Mouse (Mus musculus): Measurements from ENCODE around the gene RPS10-NUDT3.
"Not testable (repeated sequence)": the region's sequence is repeated elsewhere in the genome, so short reads cannot be mapped to it uniquely, and the experiment has no call there.

Gene RPS10-NUDT3

GRCm38 (mm10) chr17:27642491-27643062, 7.6 kb upstream of the RPS10-NUDT3 start:
- no peak for DNase-seq (ENCODE audit: extremely low spot score, low read depth, low spot score)

GRCm38 (mm10) chr17:27639851-27640250, 4.8 kb upstream of the RPS10-NUDT3 start:
- DNase-seq (ENCODE audit: extremely low spot score, low read depth, low spot score): not testable (repeated sequence)

DNA sequence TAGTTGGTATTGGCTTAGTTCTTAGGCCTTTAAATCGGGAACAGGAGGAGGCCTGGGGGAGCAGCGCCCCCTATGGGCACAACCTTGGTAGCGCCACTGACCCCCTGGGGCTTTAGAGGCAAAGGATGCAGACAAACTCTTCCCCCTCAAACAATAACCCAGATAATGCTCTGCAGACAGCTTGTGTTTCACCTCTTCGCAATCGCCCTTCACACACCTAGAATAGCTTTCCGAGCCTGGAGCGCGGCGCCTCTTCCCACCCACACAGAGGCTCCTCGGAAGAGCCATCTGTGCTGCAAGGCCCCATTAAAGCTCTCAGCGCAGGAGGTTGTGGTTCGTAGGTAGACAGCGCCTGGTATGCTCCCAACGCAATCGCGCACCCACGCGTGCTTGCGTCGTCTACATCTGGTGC, 3.9 kb upstream of the RPS10-NUDT3 start:
- no peak for DNase-seq (ENCODE audit: extremely low spot score, low read depth, low spot score)

GRCm38 (mm10) chr17:27637333-27637732, 2.3 kb upstream of the RPS10-NUDT3 start:
- DNase-seq (ENCODE audit: extremely low spot score, low read depth, low spot score): no peak

GRCm38 (mm10) chr17:27636132-27637020, 1.4 kb upstream of the RPS10-NUDT3 start, which contains the start of gene Rps10:
Gene Rps10, minus strand, starts transcription at chr17:27636669.
- DNase-seq (ENCODE audit: extremely low spot score, low read depth, low spot score): no peak

GRCm38 (mm10) chr17:27635575-27635903, 517 bp upstream of the RPS10-NUDT3 start:
- not testable (repeated sequence) for DNase-seq (ENCODE audit: extremely low spot score, low read depth, low spot score)

- DNase-seq (ENCODE audit: extremely low spot score, low read depth, low spot score): no peak
Measured at GRCm38 (mm10) chr17:27629249-27630020, 5.6 kb downstream of the RPS10-NUDT3 start.

DNA sequence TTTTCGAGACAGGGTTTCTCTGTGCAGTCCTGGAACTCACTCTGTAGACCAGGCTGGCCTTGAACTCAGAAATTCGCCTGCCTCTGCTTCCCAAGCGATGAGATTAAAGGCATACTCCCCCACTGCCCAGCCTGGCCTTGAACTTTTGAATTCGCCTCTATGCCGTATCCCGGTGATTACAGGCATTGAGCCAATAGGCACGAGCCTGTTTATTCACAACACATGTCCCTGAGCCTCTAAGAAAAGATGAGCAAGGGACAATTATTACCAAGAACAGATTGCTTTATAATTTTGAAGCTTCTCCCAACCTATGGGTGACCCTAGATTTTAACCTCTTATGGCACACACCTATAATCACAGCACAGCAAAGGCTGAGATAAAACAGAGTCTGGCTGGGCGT, 6.6 kb downstream of the RPS10-NUDT3 start:
- no peak for DNase-seq (ENCODE audit: extremely low spot score, low read depth, low spot score)

DNA sequence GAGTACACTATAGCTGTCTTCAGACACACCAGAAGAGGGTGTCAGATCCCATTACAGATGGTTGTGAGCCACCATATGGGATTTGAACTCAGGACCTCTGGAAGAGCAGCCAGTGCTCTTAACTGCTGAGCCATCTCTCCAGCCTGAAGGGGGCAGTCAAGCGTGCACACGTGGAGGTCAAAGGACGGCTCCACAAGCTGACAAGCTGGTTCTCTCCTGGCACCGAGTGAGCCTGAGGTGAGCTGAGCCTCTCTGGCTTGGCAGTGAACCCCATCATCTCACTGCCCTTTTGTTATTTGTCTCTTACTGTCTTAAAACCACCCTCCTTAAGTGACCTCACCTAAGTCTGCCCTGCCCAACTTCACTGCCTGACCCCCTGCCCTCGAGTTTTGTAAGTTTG, 7.6 kb downstream of the RPS10-NUDT3 start:
- no peak for DNase-seq (ENCODE audit: extremely low spot score, low read depth, low spot score)

DNA sequence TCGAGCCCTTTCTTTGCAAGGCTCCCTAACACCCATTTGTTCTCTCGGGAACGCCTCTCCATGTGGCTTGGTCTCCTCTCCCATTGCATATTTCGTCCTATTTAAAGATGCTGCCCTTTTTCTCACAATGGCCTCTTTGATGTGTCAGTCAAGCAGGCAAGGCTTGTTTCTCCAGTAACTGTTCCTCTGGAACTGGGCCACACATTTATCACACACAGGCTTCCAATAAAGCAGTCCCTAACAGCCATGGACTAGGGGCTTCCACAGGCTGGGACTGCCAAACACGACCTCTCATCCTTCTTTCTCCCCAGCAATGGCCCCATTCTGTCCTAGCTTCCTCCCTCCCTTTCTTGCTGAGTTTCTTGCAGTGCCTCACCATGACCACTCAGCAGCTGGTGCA, 8.3 kb downstream of the RPS10-NUDT3 start:
- no peak for DNase-seq (ENCODE audit: extremely low spot score, low read depth, low spot score)

DNA sequence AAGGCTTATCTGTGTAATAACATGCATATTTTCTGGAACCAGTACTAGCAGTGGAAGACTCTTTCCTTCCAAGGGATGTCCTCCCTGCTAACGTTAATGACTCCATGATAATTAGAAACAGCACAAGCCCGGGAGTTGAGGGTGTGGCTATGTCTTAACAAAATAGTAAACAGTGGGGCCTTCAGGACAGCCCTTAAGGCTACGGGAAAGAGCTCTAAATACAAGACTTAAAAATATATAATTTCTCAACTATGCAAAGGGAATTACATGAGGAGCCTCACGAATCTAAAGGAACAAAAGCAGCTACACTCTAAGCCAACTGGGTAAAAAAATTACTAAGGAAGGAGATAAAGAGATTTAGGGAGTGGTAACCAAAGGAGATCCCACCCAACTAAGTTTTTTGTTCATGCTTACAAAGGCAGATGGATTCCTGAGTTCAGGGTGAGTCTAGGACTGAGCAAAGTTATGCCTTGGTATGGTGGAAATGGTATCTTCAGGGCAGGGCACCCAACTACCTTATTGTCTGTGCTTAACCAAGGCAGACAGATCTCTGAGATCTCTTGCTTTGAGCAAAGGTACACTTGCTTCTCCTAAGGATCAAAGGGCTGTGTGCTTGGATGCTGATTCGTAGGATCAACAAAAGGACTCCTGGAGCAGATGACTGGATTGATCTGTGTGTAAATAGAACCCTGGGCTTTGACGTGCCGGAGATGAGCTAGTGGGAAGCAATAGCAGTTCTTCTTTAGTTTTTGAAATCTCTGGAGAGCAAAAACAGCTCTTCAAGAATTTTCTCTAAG, 9.4 kb downstream of the RPS10-NUDT3 start:
- no peak for DNase-seq (ENCODE audit: extremely low spot score, low read depth, low spot score)

DNA sequence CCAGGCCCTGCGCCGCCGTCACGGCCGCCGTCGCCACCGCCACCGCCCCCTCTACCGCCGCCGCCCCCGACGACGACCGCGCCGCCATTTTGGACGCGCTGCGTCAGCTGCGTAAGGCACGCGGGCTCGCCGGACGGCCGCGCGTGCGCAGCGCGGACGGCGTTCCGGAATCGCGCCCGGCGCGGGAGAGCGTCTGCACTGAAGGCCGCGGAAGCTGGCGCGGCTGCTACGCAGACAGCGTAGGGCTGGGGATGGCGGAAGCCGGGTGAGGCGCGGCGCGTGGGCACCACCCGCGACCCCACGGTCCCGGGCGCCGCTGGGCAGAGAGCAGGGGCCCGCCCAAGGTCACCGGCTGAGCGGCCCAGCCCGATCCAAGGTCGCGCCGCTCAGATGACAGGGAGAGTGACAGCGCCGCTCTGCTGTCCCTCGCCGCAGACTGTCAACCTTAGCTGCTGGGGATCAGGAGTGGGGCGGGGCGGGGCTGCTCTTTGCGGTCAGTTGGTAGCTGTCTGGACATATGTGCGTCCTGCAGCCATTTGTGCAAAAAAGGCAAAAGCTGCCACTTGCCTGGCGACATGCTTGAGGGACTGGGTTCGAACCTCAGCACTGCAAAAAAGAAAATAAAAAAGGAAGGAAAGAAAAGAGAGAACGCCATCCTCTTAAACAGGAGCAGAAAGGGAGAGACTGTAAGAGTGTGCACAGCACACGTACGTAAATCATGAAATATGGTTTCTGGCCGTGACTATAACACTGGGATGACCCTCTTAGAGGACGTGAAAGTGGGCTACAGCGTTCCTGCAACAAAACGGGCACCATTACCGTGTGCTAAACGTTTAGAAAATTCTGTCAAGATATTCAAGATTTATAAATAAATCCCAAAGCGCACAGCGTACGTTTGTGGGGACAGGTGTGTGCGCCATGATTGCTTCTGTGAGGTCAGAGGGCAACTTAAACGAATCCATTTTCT, 11.4 kb downstream of the RPS10-NUDT3 start, which contains the start of gene Nudt3:
Gene Nudt3 (minus strand): TSS at position 136 of the 967 bp plus-strand sequence.
- peak; percentile 85 for DNase-seq (ENCODE audit: extremely low spot score, low read depth, low spot score)

DNA sequence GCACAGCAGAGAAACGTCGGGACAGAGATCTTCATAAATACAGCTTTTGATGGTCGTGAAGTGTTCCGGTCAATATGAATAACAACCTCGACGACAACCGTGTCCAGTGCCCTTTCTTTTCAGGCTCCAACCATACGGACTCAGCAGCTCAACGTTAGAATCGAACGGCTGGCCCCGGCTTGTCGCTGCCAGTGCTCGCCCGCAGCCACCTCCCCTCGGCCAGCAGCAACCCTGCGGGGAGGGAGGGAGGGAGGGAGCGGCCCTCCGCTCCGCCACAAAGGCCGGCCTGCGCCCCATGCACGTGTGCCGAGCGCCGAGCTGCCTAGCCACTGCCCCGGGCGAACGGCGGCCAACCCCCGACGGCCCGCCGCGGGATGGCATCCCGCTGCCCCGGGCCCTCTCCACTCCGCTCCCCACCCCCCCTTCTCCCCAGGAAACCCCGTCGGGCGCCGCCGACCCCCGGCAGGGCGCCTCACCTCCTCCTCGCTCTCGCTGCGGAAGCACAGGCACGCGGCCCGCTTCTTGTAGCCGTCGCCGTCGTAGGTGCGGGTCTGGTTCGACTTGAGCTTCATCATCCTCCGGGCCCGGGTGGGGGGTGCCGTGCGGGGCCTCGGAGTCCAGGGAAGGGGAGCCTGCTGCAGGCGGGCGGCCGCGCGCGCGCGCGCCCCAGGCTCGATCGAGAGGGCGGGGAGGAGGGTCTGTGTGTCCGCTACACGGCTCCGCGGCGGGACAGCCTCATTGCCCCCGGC, 12.2 kb downstream of the RPS10-NUDT3 start:
- DNase-seq (ENCODE audit: extremely low spot score, low read depth, low spot score): no peak

DNA sequence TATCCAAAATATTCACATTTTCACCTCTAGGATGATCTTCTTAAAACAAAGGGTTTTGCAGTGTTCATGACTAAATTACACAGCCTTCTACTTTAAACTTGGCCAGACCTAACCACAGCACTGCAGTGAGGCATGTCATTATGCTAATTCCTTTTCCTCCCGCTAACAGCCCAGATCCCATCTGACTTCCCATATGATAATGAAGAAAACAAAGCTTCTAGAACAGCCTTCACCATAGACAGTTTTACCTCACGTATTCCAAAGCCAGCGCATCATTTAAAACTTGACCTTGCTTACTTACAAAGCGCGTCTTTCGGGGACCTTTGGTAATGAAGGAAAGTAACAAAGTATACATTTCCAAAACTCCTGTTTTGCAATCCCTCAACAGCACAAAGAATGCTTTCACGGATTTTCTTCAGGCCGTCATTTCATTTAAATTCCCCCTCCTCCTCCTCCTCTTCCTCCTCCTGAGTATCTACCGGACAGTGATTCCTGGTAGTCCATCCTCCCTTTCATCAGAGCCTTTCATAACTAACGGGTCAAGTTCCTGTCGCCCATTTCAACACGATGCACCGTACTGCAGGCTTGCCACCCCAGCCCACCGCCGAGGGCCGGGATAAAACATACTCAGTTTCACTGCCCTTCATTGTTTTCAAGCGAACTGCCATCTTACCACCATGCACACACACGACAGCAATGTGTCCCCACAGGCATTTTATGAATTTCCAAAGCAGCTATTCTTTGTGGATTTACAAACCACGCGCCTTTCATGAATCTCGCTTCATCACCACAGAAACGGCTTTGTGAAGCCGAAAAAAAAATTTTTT, 13.1 kb downstream of the RPS10-NUDT3 start:
- DNase-seq (ENCODE audit: extremely low spot score, low read depth, low spot score): no peak

DNA sequence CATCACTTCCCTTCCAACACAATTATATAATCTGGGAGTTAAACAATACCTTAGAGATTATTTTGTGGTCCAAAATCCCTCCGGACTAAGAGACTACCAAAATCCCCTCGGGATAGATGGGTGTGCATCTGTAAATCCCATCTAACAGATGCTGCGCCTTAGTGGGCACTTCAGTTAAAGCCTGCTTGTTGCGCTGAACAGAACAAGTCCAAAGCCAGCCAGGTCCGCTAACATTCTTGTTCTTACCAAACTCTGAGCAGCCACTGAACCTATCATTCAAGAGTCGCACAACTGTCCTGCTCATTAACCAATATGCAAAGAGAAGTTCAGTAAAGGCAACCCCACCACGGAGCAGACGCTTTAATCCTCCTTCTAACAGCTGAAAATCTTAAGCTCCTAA, 13.9 kb downstream of the RPS10-NUDT3 start:
- DNase-seq (ENCODE audit: extremely low spot score, low read depth, low spot score): no peak

- DNase-seq (ENCODE audit: extremely low spot score, low read depth, low spot score): no peak
Measured at GRCm38 (mm10) chr17:27615388-27615787, 19.6 kb downstream of the RPS10-NUDT3 start.

- no peak for DNase-seq (ENCODE audit: extremely low spot score, low read depth, low spot score)
Measured at GRCm38 (mm10) chr17:27613016-27613415, 22.0 kb downstream of the RPS10-NUDT3 start.

DNA sequence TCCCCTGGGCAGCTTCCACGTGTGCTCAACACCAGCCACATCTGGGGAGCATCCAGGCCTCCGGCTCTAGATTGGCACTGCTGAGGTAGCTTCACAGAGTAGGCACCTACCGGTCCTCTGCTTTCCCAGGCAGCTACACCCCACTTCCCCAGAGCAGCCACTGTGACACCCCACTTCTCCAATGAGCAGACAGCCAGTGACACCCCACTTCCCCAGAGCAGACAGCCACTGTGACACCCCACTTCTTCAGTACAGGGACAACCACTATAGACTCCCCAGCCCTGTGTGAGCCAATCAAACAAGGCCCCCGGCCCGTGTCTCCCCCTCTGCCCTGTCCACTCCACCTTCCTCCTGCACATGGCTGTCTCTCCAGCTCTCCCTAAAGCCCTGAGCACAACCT, 23.0 kb downstream of the RPS10-NUDT3 start:
- no peak for DNase-seq (ENCODE audit: extremely low spot score, low read depth, low spot score)

Data from hindlimb bud, embryonic 11.5 days (tissue).